Mouse (Mus musculus): ENCODE measurements around the gene Shq1. TPM values are rescaled to one million over a fixed set of nuclear protein-coding genes. Genes with fewer than 3 reads are reported as not detected.

Gene Shq1
- polyA plus RNA-seq, 1 experiment from 2014 or later: 10.0 TPM

Other genes starting within 250 kb of the Shq1 start
- gene Gxylt2, start 33.6 kb upstream of the Shq1 start, polyA plus RNA-seq (2015; fragmentation: Nextera tagmentation; extraction: Ambion mirVana): 0.06 and 0.14 TPM in 2 replicates
- gene Ppp4r2, start 162.5 kb upstream of the Shq1 start, polyA plus RNA-seq (2015; fragmentation: Nextera tagmentation; extraction: Ambion mirVana): 8.0 and 8.1 TPM in 2 replicates